Mouse (Mus musculus) adrenal gland, postnatal 10 days (tissue): Measurements from ENCODE around the gene Mcm5. TPM values are rescaled to one million over a fixed set of nuclear protein-coding genes. Genes with fewer than 3 reads are reported as not detected.

Experiments used
- DNase-seq: peaks from one replicate; pipeline ENCODE4 v3.0.0; 2021; ENCODE audit warnings: mixed read lengths
- total RNA-seq, 2 experiments: library from RNA; stranded (reverse); gene quantifications; 2 replicates each; pipeline ENCODE4 v1.2.3; 2021

Gene Mcm5
- total RNA-seq, 2 experiments from 2014 or later, result 25.6 to 40.0 TPM

DNA sequence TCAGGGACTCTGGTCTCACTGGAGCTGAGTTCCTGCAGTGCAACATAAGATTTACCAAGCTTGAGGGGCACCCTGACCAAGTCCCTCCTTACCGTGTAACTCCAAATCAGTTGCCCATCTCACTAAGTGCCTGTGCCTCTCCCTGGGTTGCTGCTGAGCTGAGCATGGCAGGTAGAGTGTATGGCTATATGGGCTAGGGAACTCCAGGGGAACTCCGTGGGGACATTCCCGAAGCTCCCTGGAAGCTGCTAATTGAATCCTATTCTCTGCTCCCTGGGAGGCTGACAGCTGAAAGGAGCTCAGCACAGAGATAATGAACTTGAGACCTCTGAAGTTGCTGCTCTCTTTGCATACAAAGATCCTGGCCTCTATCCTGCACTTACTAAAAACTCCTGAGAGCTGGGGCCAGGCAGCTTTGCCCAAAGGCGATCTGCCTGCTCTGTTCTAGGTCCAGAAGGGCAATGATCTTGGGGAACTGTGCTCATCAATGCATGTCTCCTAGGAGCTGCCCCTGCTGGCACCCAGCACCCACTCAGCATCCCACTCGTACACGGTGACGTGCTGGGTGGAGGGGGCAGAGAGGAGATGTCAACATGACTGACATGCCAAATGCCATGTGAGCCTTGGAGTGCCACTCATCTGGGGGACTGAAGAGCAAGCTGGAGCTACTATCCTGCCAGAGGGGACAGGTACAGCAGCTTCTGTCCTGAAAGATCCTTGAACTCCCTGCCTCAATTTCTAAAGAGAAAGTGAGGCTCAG lies 48.3 kb downstream of the Mcm5 start:
- DNase-seq, result no peak

DNA sequence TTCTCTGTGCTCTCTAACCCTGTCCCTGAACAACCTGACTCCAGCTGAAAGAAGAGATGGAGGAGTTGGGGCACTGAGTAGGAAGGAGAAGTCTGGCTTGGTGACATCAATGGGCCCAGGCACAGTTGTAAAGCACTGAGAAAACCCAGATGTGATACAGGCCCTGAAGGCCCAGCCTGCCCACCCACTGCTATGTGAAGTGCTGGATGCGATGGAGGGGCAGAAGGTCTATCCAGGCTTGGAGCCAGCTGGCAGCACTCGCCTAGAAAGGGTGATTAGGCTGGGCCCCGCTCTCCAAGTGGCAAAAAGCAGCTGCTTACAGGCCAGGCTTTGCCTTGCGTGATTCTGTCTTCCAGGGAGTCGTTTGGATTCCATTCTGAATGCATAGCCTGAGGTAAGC lies 60.0 kb downstream of the Mcm5 start:
- DNase-seq, result no peak

DNA sequence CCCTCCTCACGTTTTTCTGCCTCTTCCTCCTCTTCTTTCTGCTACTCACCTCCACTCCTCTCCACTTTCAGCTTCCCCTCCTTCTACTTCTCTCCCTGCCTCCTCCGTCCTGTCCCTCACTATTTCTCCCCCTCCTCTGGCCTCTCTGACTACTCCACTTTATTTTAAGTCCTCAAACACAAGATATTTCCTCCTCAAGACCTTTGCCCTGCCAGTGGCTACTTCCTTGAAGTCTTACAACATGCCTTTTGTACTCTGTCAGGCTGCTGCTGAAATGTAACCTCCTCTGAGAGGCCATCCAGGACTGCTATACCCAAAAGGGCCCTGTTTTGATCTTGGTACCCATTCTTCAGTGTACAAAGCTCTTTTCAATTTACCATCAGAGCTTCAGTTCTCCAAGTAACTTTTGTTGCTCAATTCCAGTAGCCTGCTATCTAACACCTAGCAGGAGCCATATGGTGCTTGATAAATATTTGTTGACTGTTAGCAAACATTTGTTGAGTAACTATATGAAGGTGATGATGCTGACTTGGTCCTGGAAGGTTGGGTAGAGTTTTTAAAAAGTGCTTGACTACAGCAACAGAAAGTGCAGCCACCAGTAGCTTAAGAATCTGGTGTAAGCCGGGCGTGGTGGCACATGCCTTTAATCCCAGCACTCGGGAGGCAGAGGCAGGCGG lies 62.8 kb downstream of the Mcm5 start:
- no peak for DNase-seq

Other genes starting within 250 kb of the Mcm5 start
- gene Isx, start 236.4 kb upstream of the Mcm5 start, total RNA-seq, result under 1 TPM in 1 of 2 experiments, not detected in 1; 0.21 TPM
- 10 to 100 TPM; 22.9 to 27.3 TPM for gene Hmgxb4, start 116.2 kb upstream of the Mcm5 start, total RNA-seq
- 10 to 100 TPM; 28.3 to 31.5 TPM for gene Tom1, start 75.9 kb upstream of the Mcm5 start, total RNA-seq
- gene Hmox1, start 15.9 kb upstream of the Mcm5 start, total RNA-seq, result 10 to 100 TPM; 27.3 to 35.5 TPM
- 1 to 10 TPM; 1.6 to 1.7 TPM for gene Rasd2, start 104.4 kb downstream of the Mcm5 start, total RNA-seq